Mouse (Mus musculus) bone marrow, adult 2 months (tissue): ENCODE measurements around the gene Gabrr2.

Experiments used
- CTCF ChIP-seq: fragments of 200-500 bp; IDR thresholded peaks from 2 replicates; pipeline ENCODE4 v1.5.1; 2011; ENCODE audit warnings: low read length, control low read depth; ENCODE audit not compliant: control insufficient read depth, insufficient read depth
- POLR2A ChIP-seq: fragments of 200-500 bp; IDR thresholded peaks from 2 replicates; pipeline ENCODE4 v1.6.1; 2011; ENCODE audit warnings: low read depth, mild to moderate bottlenecking, control low read depth, low read length, borderline replicate concordance; ENCODE audit not compliant: control insufficient read depth

DNA sequence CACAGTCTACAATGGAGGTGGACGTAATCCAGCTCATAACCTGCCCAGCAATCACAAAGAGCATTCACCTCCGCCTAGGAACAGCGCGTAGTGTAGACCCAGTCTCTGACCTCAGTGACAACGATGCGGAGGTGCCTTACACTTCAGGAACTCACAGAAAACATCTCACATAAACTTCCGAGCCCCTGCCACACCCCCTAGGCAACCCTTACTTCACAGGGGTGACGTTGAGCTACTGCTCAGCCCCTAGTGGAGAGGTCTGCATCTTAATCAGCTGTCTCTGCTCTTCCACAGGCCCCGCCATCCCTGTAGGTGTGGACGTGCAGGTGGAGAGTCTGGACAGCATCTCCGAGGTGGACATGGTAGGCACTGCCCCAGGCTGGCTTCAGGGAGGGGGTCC is 14.4 kb downstream of the Gabrr2 start:
- TF ChIP-seq CTCF (no peak), POLR2A (no peak)
